Mouse (Mus musculus): ENCODE results near the gene 1700001F09Rik. TPM values are rescaled to one million over a fixed set of nuclear protein-coding genes. Genes with fewer than 3 reads are reported as not detected.
"Not testable (repeated sequence)": the region's sequence is repeated elsewhere in the genome, so short reads cannot be mapped to it uniquely, and the experiment has no call there.

Gene 1700001F09Rik
- polyA plus RNA-seq, 2 experiments = not detected

DNA sequence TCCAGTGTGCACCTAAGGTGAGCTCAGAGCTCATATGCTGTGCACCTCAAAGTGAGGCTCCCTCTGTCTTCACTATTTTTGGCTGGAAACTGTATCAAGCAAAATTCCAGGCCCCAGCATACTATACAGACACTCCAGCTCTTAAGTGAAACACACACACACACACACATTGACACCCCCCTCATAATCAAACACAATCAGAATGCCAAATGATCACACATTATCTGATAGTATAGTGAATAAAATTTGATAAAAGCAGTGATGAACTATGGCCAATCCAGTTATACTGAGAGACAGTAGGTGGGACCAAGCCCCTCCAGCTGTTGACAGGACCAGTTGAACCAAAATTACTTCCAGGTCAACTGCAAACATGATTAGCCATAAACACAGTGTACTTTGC is 28.1 kb downstream of the 1700001F09Rik start:
- not testable (repeated sequence) for H3K9ac ChIP-seq (replicated peaks); H3K27me3 ChIP-seq (ENCODE audit: control insufficient read depth, insufficient read depth, low read length); H3K36me3 ChIP-seq (replicated peaks; ENCODE audit: control insufficient read depth, insufficient read depth, low read depth); H3K27ac ChIP-seq; H3K9me3 ChIP-seq (ENCODE audit: control insufficient read depth, low read length); H3K4me1 ChIP-seq (replicated peaks; ENCODE audit: control insufficient read depth in 2 of 2, insufficient read depth in 2 of 2, low read length in 1 of 2); ATAC-seq (ENCODE audit: insufficient read depth); H3K4me2 ChIP-seq (ENCODE audit: low read depth); DNase-seq (ENCODE audit: low read depth in 3 of 3, low spot score in 3 of 3); H3K4me3 ChIP-seq (ENCODE audit: insufficient read depth in 1 of 2, low read depth in 2 of 2, low read length in 2 of 2)

DNA sequence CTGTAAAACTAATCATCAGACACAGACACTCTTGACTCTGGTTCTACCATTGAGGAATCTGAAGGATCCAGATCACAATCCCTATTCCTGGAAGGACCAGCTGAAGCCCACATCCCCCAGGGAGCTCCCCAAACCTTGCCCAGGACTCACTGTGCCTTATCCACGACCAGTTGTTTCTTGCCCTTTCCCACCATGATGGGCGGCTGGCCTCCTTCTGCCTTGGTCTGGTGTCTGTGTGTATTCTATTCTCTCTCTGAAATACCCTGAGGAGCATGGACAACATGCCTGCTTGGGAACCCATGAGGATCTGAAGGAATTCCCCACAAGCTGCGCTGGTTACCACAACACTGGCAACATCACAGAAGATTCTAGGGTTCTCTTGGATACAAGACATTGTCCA is 54.1 kb downstream of the 1700001F09Rik start, which contains the start of gene Gm8127:
Gm8127 (minus strand) TSS at position 330 of the 400 bp plus-strand sequence.
- WGBS (ENCODE audit: insufficient replicate concordance) = 46% methylated on average over 3 of the region's 3 CpGs

More for the DNA sequence above, 54.1 kb downstream of the 1700001F09Rik start, which contains the start of gene Gm8127:
- not testable (repeated sequence) for H3K9ac ChIP-seq (replicated peaks); H3K4me2 ChIP-seq (ENCODE audit: low read depth); H3K36me3 ChIP-seq (replicated peaks; ENCODE audit: control insufficient read depth, insufficient read depth, low read depth); H3K4me3 ChIP-seq (ENCODE audit: insufficient read depth in 1 of 2, low read depth in 2 of 2, low read length in 2 of 2); H3K27ac ChIP-seq; ATAC-seq (ENCODE audit: insufficient read depth); H3K27me3 ChIP-seq (ENCODE audit: control insufficient read depth, insufficient read depth, low read length); H3K4me1 ChIP-seq (replicated peaks; ENCODE audit: control insufficient read depth in 2 of 2, insufficient read depth in 2 of 2, low read length in 1 of 2); H3K9me3 ChIP-seq (ENCODE audit: control insufficient read depth, low read length); DNase-seq (ENCODE audit: low read depth in 3 of 3, low spot score in 3 of 3)

Other genes with a start within 250 kb of the 1700001F09Rik start
- not detected in 2 replicates for gene Gm8104, start 247.2 kb downstream of the 1700001F09Rik start, polyA plus RNA-seq (2012; rRNA removed)
- gene Gm8104, start 247.2 kb downstream of the 1700001F09Rik start, polyA plus RNA-seq (2014; fragmentation: Nextera tagmentation; extraction: Ambion mirVana) = not detected in 2 replicates
- gene Gm7233, start 167.9 kb downstream of the 1700001F09Rik start, polyA plus RNA-seq (2012; rRNA removed) = not detected in 2 replicates
- gene Gm7233, start 167.9 kb downstream of the 1700001F09Rik start, polyA plus RNA-seq (2014; fragmentation: Nextera tagmentation; extraction: Ambion mirVana) = not detected in 2 replicates
- not detected in 2 replicates for gene Gm8122, start 112.5 kb downstream of the 1700001F09Rik start, polyA plus RNA-seq (2012; rRNA removed)
- not detected in 2 replicates for gene Gm8122, start 112.5 kb downstream of the 1700001F09Rik start, polyA plus RNA-seq (2014; fragmentation: Nextera tagmentation; extraction: Ambion mirVana)
- not detected in 2 replicates for gene Gm8126, start 89.2 kb downstream of the 1700001F09Rik start, polyA plus RNA-seq (2012; rRNA removed)
- not detected in 2 replicates for gene Gm8126, start 89.2 kb downstream of the 1700001F09Rik start, polyA plus RNA-seq (2014; fragmentation: Nextera tagmentation; extraction: Ambion mirVana)
- gene Gm9732, start 72.8 kb downstream of the 1700001F09Rik start, polyA plus RNA-seq (2012; rRNA removed) = not detected in 2 replicates
- not detected in 2 replicates for gene Gm9732, start 72.8 kb downstream of the 1700001F09Rik start, polyA plus RNA-seq (2014; fragmentation: Nextera tagmentation; extraction: Ambion mirVana)
- not detected in 2 replicates for gene Gm8127, start 54.0 kb downstream of the 1700001F09Rik start, polyA plus RNA-seq (2012; rRNA removed)
- not detected in 2 replicates for gene Gm8127, start 54.0 kb downstream of the 1700001F09Rik start, polyA plus RNA-seq (2014; fragmentation: Nextera tagmentation; extraction: Ambion mirVana)
- gene Gm8138, start 68.5 kb upstream of the 1700001F09Rik start, polyA plus RNA-seq (2012; rRNA removed) = not detected in 2 replicates
- not detected in 2 replicates for gene Gm8138, start 68.5 kb upstream of the 1700001F09Rik start, polyA plus RNA-seq (2014; fragmentation: Nextera tagmentation; extraction: Ambion mirVana)
- gene Gm5799, start 195.8 kb upstream of the 1700001F09Rik start, polyA plus RNA-seq (2012; rRNA removed) = not detected in 2 replicates
- not detected in 2 replicates for gene Gm5799, start 195.8 kb upstream of the 1700001F09Rik start, polyA plus RNA-seq (2014; fragmentation: Nextera tagmentation; extraction: Ambion mirVana)
- not detected in 2 replicates for gene Gm17654, start 231.3 kb upstream of the 1700001F09Rik start, polyA plus RNA-seq (2012; rRNA removed)
- not detected in 2 replicates for gene Gm17654, start 231.3 kb upstream of the 1700001F09Rik start, polyA plus RNA-seq (2014; fragmentation: Nextera tagmentation; extraction: Ambion mirVana)